Mouse (Mus musculus): ENCODE measurements at regions not wholly inside any gene's neighbourhood (a gene's known extent, or its start where the extent isn't known, plus 50 kb on each side); places are given as distances from the start of the nearest gene placed in this dataset.

- Histone ChIP-seq H3K4me2 (no peak overlapping the region), H3K4me3 (replicated peaks) (no peak overlapping the region), H3K4me1 (no peaks in the 10 kb centered on the region), H3K9ac (replicated peaks) (no peak overlapping the region), H3K9me3 (replicated peaks) (no peaks in the 10 kb centered on the region), H3K27me3 (replicated peaks) (no peaks in the 10 kb centered on the region), H3K27ac (replicated peaks) (no peak overlapping the region), H3K36me3 (no peaks in the 10 kb centered on the region)
- no peak for ATAC-seq (ENCODE audit: low FRiP score)
- WGBS = 83% methylated on average over 2 of the region's 2 CpGs
Measured at GRCm38 (mm10) chr11:38123789-38124330, 888.1 kb upstream of the Tenm2 start.

- WGBS = 76% methylated on average over 1 of the region's 1 CpGs
- H3K27me3 ChIP-seq (replicated peaks) = no peaks in the 10 kb centered on the region
- no peaks in the 10 kb centered on the region for H3K4me1 ChIP-seq
- H3K9me3 ChIP-seq (replicated peaks) = no peaks in the 10 kb centered on the region
- no peak for ATAC-seq (ENCODE audit: low FRiP score)
- no peak overlapping the region for H3K27ac ChIP-seq (replicated peaks)
- H3K9ac ChIP-seq (replicated peaks) = no peak overlapping the region
- H3K4me2 ChIP-seq = no peak overlapping the region
- H3K4me3 ChIP-seq (replicated peaks) = no peak overlapping the region
- H3K36me3 ChIP-seq = no peaks in the 10 kb centered on the region
Measured at GRCm38 (mm10) chr11:38122474-38122873, 886.7 kb upstream of the Tenm2 start.

- H3K27ac ChIP-seq (replicated peaks) = no peak overlapping the region
- 17% methylated on average over 8 of the region's 8 CpGs for WGBS
- peak overlapping the region; percentile 31 for H3K4me2 ChIP-seq
Measured at GRCm38 (mm10) chr11:38121051-38121616, 885.4 kb upstream of the Tenm2 start.

GRCm38 (mm10) chr11:38117741-38118140 is 882.0 kb upstream of the Tenm2 start:
- Histone ChIP-seq H3K9me3 (replicated peaks) (no peaks in the 10 kb centered on the region), H3K4me1 (no peaks in the 10 kb centered on the region), H3K9ac (replicated peaks) (no peak overlapping the region), H3K4me3 (replicated peaks) (no peak overlapping the region), H3K27ac (replicated peaks) (no peak overlapping the region), H3K27me3 (replicated peaks) (no peaks in the 10 kb centered on the region), H3K36me3 (no peaks in the 10 kb centered on the region), H3K4me2 (no peak overlapping the region)
- 84% methylated on average over 5 of the region's 5 CpGs for WGBS
- no peak for ATAC-seq (ENCODE audit: low FRiP score)

More at GRCm38 (mm10) chr11:38121051-38121616, 885.4 kb upstream of the Tenm2 start:
- no peak for ATAC-seq (ENCODE audit: low FRiP score)
- Histone ChIP-seq H3K36me3 (no peaks in the 10 kb centered on the region), H3K9ac (replicated peaks) (no peak overlapping the region), H3K4me3 (replicated peaks) (no peak overlapping the region), H3K9me3 (replicated peaks) (no peaks in the 10 kb centered on the region), H3K4me1 (no peaks in the 10 kb centered on the region), H3K27me3 (replicated peaks) (no peaks in the 10 kb centered on the region)

- Histone ChIP-seq H3K27me3 (replicated peaks) (no peaks in the 10 kb centered on the region), H3K36me3 (no peaks in the 10 kb centered on the region), H3K9ac (replicated peaks) (no peak overlapping the region), H3K9me3 (replicated peaks) (no peaks in the 10 kb centered on the region), H3K4me2 (no peak overlapping the region), H3K4me1 (no peaks in the 10 kb centered on the region), H3K27ac (replicated peaks) (no peak overlapping the region), H3K4me3 (replicated peaks) (no peak overlapping the region)
- WGBS = 92% methylated on average over 2 of the region's 2 CpGs
- ATAC-seq (ENCODE audit: low FRiP score) = no peak
Measured at GRCm38 (mm10) chr11:38092202-38092601, 856.4 kb upstream of the Tenm2 start.

GRCm38 (mm10) chr11:38075171-38075732 is 839.5 kb upstream of the Tenm2 start:
- H3K27ac ChIP-seq (replicated peaks) = peak overlapping the region; percentile 23; the same call in 1 of the 2 replicates
- no peaks in the 10 kb centered on the region for H3K4me1 ChIP-seq
- H3K36me3 ChIP-seq = no peaks in the 10 kb centered on the region
- no peaks in the 10 kb centered on the region for H3K27me3 ChIP-seq (replicated peaks)
- H3K4me2 ChIP-seq = peak overlapping the region; percentile 47
- peak; percentile 80 for ATAC-seq (ENCODE audit: low FRiP score)
- no peaks in the 10 kb centered on the region for H3K9me3 ChIP-seq (replicated peaks)
- WGBS = 43% methylated on average over 11 of the region's 11 CpGs
- H3K4me3 ChIP-seq (replicated peaks) = peak overlapping the region; percentile 13
- H3K9ac ChIP-seq (replicated peaks) = no peak overlapping the region

GRCm38 (mm10) chr11:38069635-38070034 is 833.9 kb upstream of the Tenm2 start:
- no peak overlapping the region for H3K4me2 ChIP-seq
- no peak overlapping the region for H3K27ac ChIP-seq (replicated peaks)
- 82% methylated on average over 4 of the region's 4 CpGs for WGBS
- H3K36me3 ChIP-seq = no peaks in the 10 kb centered on the region
- ATAC-seq (ENCODE audit: low FRiP score) = no peak
- no peaks in the 10 kb centered on the region for H3K27me3 ChIP-seq (replicated peaks)
- no peaks in the 10 kb centered on the region for H3K4me1 ChIP-seq
- no peak overlapping the region for H3K4me3 ChIP-seq (replicated peaks)
- H3K9ac ChIP-seq (replicated peaks) = no peak overlapping the region
- no peaks in the 10 kb centered on the region for H3K9me3 ChIP-seq (replicated peaks)

GRCm38 (mm10) chr11:38067682-38068081 is 831.9 kb upstream of the Tenm2 start:
- Histone ChIP-seq H3K36me3 (no peaks in the 10 kb centered on the region), H3K27me3 (replicated peaks) (no peaks in the 10 kb centered on the region), H3K27ac (replicated peaks) (no peak overlapping the region), H3K4me3 (replicated peaks) (no peak overlapping the region), H3K9ac (replicated peaks) (no peak overlapping the region), H3K9me3 (replicated peaks) (no peaks in the 10 kb centered on the region), H3K4me1 (no peaks in the 10 kb centered on the region), H3K4me2 (no peak overlapping the region)
- no peak for ATAC-seq (ENCODE audit: low FRiP score)
- 11% methylated on average over 1 of the region's 1 CpGs for WGBS

GRCm38 (mm10) chr11:38066091-38066490 is 830.3 kb upstream of the Tenm2 start:
- Histone ChIP-seq H3K27me3 (replicated peaks) (no peaks in the 10 kb centered on the region), H3K4me1 (no peaks in the 10 kb centered on the region), H3K4me2 (no peak overlapping the region), H3K9ac (replicated peaks) (no peak overlapping the region), H3K27ac (replicated peaks) (no peak overlapping the region), H3K36me3 (no peaks in the 10 kb centered on the region), H3K4me3 (replicated peaks) (no peak overlapping the region), H3K9me3 (replicated peaks) (no peaks in the 10 kb centered on the region)
- 80% methylated on average over 5 of the region's 5 CpGs for WGBS
- ATAC-seq (ENCODE audit: low FRiP score) = no peak

- Histone ChIP-seq H3K36me3 (no peaks in the 10 kb centered on the region), H3K9me3 (replicated peaks) (no peaks in the 10 kb centered on the region), H3K27me3 (replicated peaks) (no peaks in the 10 kb centered on the region), H3K27ac (replicated peaks) (no peak overlapping the region), H3K4me1 (no peaks in the 10 kb centered on the region), H3K4me2 (no peak overlapping the region), H3K4me3 (replicated peaks) (no peak overlapping the region), H3K9ac (replicated peaks) (no peak overlapping the region)
- WGBS = 85% methylated on average over 2 of the region's 2 CpGs
- ATAC-seq (ENCODE audit: low FRiP score) = no peak
Measured at GRCm38 (mm10) chr11:38060105-38060504, 824.3 kb upstream of the Tenm2 start.

GRCm38 (mm10) chr11:38058896-38059295 is 823.1 kb upstream of the Tenm2 start:
- WGBS = 85% methylated on average over 2 of the region's 2 CpGs
- no peak for ATAC-seq (ENCODE audit: low FRiP score)

GRCm38 (mm10) chr11:38036582-38036981 is 800.8 kb upstream of the Tenm2 start:
- Histone ChIP-seq H3K27ac (replicated peaks) (no peak overlapping the region), H3K9me3 (replicated peaks) (no peaks in the 10 kb centered on the region), H3K9ac (replicated peaks) (no peak overlapping the region), H3K27me3 (replicated peaks) (no peaks in the 10 kb centered on the region), H3K4me3 (replicated peaks) (no peak overlapping the region), H3K4me2 (no peak overlapping the region), H3K4me1 (no peaks in the 10 kb centered on the region), H3K36me3 (no peaks in the 10 kb centered on the region)
- WGBS = 88% methylated on average over 2 of the region's 2 CpGs
- ATAC-seq (ENCODE audit: low FRiP score) = no peak

More at GRCm38 (mm10) chr11:38058896-38059295, 823.1 kb upstream of the Tenm2 start:
- H3K4me2 ChIP-seq = no peak overlapping the region
- H3K9me3 ChIP-seq (replicated peaks) = no peaks in the 10 kb centered on the region
- no peak overlapping the region for H3K4me3 ChIP-seq (replicated peaks)
- no peak overlapping the region for H3K27ac ChIP-seq (replicated peaks)
- no peak overlapping the region for H3K9ac ChIP-seq (replicated peaks)
- no peaks in the 10 kb centered on the region for H3K4me1 ChIP-seq
- no peaks in the 10 kb centered on the region for H3K36me3 ChIP-seq
- H3K27me3 ChIP-seq (replicated peaks) = no peaks in the 10 kb centered on the region
